Mouse (Mus musculus): ENCODE results near the gene Shprh.
"Not testable (repeated sequence)": the region's sequence is repeated elsewhere in the genome, so short reads cannot be mapped to it uniquely, and the experiment has no call there.

The Shprh gene

GRCm38 (mm10) chr10:11148884-11149741, at the start of gene Shprh:
TSS of gene Shprh (plus strand) at chr10:11149427.
- peak; percentile 98 for DNase-seq (ENCODE audit: low read depth)

- DNase-seq (ENCODE audit: low read depth): no peak
Observed at GRCm38 (mm10) chr10:11121781-11122180, 27.4 kb upstream of the Shprh start.

GRCm38 (mm10) chr10:11145580-11145979, 3.6 kb upstream of the Shprh start:
- DNase-seq (ENCODE audit: low read depth): no peak

GRCm38 (mm10) chr10:11148446-11148845, 781 bp upstream of the Shprh start:
- DNase-seq (ENCODE audit: low read depth): no peak

- DNase-seq (ENCODE audit: low read depth): no peak
Observed at GRCm38 (mm10) chr10:11149742-11150125, 507 bp downstream of the Shprh start.

- no peak for DNase-seq (ENCODE audit: low read depth)
Observed at GRCm38 (mm10) chr10:11151644-11152043, 2.4 kb downstream of the Shprh start.

- DNase-seq (ENCODE audit: low read depth): no peak
Observed at GRCm38 (mm10) chr10:11157039-11157438, 7.8 kb downstream of the Shprh start.

GRCm38 (mm10) chr10:11164537-11164936, 15.3 kb downstream of the Shprh start:
- DNase-seq (ENCODE audit: low read depth): no peak

GRCm38 (mm10) chr10:11170252-11170651, 21.0 kb downstream of the Shprh start:
- DNase-seq (ENCODE audit: low read depth): no peak

GRCm38 (mm10) chr10:11171615-11172014, 22.4 kb downstream of the Shprh start:
- DNase-seq (ENCODE audit: low read depth): no peak

GRCm38 (mm10) chr10:11172519-11172918, 23.3 kb downstream of the Shprh start:
- no peak for DNase-seq (ENCODE audit: low read depth)

GRCm38 (mm10) chr10:11175801-11176482, 26.7 kb downstream of the Shprh start:
- no peak for DNase-seq (ENCODE audit: low read depth)

- DNase-seq (ENCODE audit: low read depth): no peak
Observed at GRCm38 (mm10) chr10:11180077-11180476, 30.9 kb downstream of the Shprh start.

- no peak for DNase-seq (ENCODE audit: low read depth)
Observed at GRCm38 (mm10) chr10:11197341-11197740, 48.1 kb downstream of the Shprh start.

- no peak for DNase-seq (ENCODE audit: low read depth)
Observed at GRCm38 (mm10) chr10:11198346-11198745, 49.1 kb downstream of the Shprh start.

GRCm38 (mm10) chr10:11199980-11200379, 50.8 kb downstream of the Shprh start:
- DNase-seq (ENCODE audit: low read depth): no peak

- DNase-seq (ENCODE audit: low read depth): not testable (repeated sequence)
Observed at GRCm38 (mm10) chr10:11205883-11206282, 56.7 kb downstream of the Shprh start.

GRCm38 (mm10) chr10:11208670-11209069, 59.4 kb downstream of the Shprh start:
- no peak for DNase-seq (ENCODE audit: low read depth)

GRCm38 (mm10) chr10:11212003-11212402, 62.8 kb downstream of the Shprh start:
- no peak for DNase-seq (ENCODE audit: low read depth)

GRCm38 (mm10) chr10:11226442-11226841, 77.2 kb downstream of the Shprh start:
- DNase-seq (ENCODE audit: low read depth): no peak

- peak; percentile 30 for DNase-seq (ENCODE audit: low read depth)
Observed at GRCm38 (mm10) chr10:11229545-11230178, 80.4 kb downstream of the Shprh start.

GRCm38 (mm10) chr10:11233208-11233607, 84.0 kb downstream of the Shprh start:
- DNase-seq (ENCODE audit: low read depth): no peak

GRCm38 (mm10) chr10:11242988-11243387, 93.8 kb downstream of the Shprh start:
- DNase-seq (ENCODE audit: low read depth): not testable (repeated sequence)

Data from c-Kit-positive CD71-positive TER-119-negative erythroid progenitor cells, embryonic 14.5 days (primary cell).